Mouse (Mus musculus): ENCODE data around the gene Trappc10. TPM values are rescaled to one million over a fixed set of nuclear protein-coding genes. Genes with fewer than 3 reads are reported as not detected.

Trappc10 gene
- 34.9 TPM for polyA plus RNA-seq (2014; fragmentation: Illumina TruSeq; extraction: RNeasy Lipid Tissue Mini Kit (QIAGEN cat#74804); ENCODE audit: low read depth, low replicate concordance)

DNA sequence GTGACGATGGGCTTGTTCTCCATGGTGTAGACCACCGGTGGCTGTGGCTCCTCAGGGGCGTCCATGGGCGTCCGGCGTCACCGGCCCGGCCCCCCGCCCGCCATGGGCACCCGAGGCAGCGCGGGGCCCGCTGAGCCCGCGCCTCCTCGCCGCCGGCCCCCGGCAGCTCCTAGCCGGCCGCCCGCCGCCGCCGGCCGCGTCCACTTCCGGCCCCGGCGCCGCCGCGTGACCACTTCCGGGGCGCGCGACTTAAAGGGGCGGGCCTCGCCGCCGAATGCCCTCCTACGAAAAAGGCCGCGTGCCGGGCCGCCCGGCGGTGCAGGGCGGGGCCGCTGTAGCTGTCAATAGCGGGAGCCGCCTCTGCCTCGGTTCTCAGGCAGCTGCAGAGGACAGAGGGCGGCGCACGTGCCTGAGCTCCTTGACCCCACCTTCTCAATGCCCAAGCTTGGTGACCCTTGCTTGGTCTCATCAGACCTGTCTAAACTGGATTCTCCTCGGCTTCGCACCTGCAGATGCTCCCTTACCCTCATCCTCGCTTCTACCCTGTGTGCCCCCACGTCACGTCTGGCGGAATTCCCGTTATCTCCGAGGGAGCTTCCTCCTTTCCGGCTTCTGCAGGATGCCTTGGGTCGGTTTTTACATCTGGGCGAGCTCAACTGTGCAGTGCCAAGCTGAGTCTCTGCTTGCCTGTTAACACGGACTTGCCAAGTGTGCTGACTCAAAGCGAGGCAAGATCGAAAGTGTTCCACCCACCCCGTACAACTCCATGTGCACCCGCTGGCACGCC is at the start of gene Trappc10:
Gene Trappc10 (minus strand): TSS at position 204 of the 787 bp plus-strand sequence.

DNA sequence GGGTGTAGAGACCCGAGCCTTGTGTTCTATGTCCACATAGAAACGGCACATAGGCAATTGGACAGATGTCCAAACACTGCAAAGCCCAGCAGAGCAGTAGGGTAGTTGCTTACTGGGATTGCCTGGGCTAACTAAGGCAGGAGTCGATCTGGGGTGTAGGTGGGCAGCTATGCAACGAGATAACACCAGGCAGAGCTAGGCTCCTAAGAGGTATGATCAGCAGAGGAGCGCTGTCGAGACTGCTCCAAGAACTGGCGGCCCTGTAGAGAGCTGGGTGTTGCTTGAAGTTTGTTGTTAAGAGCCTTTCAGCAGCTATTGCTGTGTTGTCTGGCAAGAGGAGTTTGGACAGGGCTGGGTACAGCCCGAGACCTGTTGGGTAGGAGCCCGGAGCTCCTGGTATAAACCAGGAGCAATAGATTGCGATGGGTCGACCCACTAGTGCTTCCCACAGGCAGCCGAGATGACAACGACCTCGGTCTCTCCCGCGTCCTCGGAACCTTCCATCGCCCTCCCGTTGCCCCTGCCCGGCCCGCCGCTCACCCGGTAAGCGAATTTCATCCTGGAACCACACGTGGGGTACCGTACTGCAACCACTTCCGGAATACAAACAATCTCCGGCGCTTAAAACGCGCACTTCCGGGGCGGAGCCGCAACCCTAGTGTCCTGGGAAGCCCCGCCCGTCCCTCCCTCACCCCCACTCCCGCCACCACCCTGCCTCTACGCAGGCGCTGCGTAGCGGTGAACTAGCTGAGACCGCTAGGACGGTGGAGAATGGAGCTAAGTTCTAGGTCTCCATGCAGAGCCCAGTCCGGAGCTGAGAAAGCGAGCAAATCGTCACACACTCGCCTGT is 59.7 kb downstream of the Trappc10 start, which contains the start of gene Pwp2:
Gene Pwp2 (minus strand): TSS at position 619 of the 850 bp plus-strand sequence.

DNA sequence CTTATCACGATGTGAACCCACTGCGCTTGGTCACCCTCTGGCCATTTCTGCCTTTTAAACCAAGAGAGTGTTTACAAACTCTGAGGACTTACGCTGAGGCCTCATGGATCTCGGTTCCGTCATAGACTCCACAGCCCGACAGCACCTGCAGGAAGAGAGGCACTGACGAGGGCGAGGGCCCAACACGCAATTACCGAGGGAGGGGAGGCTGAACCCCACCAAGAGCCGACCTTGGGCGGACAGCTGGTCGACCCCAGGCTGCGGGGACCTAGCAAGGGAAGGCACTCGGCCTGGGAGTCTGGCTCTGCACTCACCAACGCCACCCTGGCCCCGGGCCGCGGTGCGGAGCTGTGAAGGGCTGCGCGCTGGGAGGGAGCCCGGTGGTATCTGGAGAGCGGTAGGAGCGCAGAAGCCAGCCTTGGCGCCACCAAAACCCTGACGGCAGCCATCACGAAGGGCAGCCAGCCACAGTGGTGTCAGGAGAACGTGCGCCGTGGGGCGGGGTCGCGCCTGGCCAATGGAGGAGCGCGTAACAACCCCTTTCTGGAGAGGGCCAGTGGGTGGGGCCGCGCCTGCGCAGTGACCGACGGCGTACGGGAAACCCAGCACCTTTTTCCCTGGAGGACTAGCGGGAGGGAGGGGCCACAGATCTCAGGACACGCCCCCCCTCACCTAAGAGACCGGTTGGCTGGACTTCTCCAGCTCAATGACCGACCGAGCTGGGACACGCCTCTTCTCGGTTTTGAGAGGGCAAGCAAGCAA is 75.0 kb downstream of the Trappc10 start, which contains the start of gene D10Jhu81e:
Gene D10Jhu81e (minus strand): TSS at position 502 of the 762 bp plus-strand sequence.

Other genes starting within 250 kb of the Trappc10 start
- gene Pfkl, start 234.6 kb downstream of the Trappc10 start, polyA plus RNA-seq (2014; fragmentation: Illumina TruSeq; extraction: RNeasy Lipid Tissue Mini Kit (QIAGEN cat#74804); ENCODE audit: low read depth, low replicate concordance), result 73.9 TPM
- not detected for gene Dnmt3l, start 202.7 kb downstream of the Trappc10 start, polyA plus RNA-seq (2014; fragmentation: Illumina TruSeq; extraction: RNeasy Lipid Tissue Mini Kit (QIAGEN cat#74804); ENCODE audit: low read depth, low replicate concordance)
- not detected for gene Aire, start 201.0 kb downstream of the Trappc10 start, polyA plus RNA-seq (2014; fragmentation: Illumina TruSeq; extraction: RNeasy Lipid Tissue Mini Kit (QIAGEN cat#74804); ENCODE audit: low read depth, low replicate concordance)
- 5.8 TPM for gene Icosl, start 175.3 kb downstream of the Trappc10 start, polyA plus RNA-seq (2014; fragmentation: Illumina TruSeq; extraction: RNeasy Lipid Tissue Mini Kit (QIAGEN cat#74804); ENCODE audit: low read depth, low replicate concordance)
- 563 TPM for gene D10Jhu81e, start 74.9 kb downstream of the Trappc10 start, polyA plus RNA-seq (2014; fragmentation: Illumina TruSeq; extraction: RNeasy Lipid Tissue Mini Kit (QIAGEN cat#74804); ENCODE audit: low read depth, low replicate concordance)
- gene Pwp2, start 59.5 kb downstream of the Trappc10 start, polyA plus RNA-seq (2014; fragmentation: Illumina TruSeq; extraction: RNeasy Lipid Tissue Mini Kit (QIAGEN cat#74804); ENCODE audit: low read depth, low replicate concordance), result 12.1 TPM
- gene Agpat3, start 107.8 kb upstream of the Trappc10 start, polyA plus RNA-seq (2014; fragmentation: Illumina TruSeq; extraction: RNeasy Lipid Tissue Mini Kit (QIAGEN cat#74804); ENCODE audit: low read depth, low replicate concordance), result 162 TPM
- gene Rrp1, start 168.4 kb upstream of the Trappc10 start, polyA plus RNA-seq (2014; fragmentation: Illumina TruSeq; extraction: RNeasy Lipid Tissue Mini Kit (QIAGEN cat#74804); ENCODE audit: low read depth, low replicate concordance), result 106 TPM
- 42.0 TPM for gene Cstb, start 181.0 kb upstream of the Trappc10 start, polyA plus RNA-seq (2014; fragmentation: Illumina TruSeq; extraction: RNeasy Lipid Tissue Mini Kit (QIAGEN cat#74804); ENCODE audit: low read depth, low replicate concordance)
- 9.8 TPM for gene Pdxk, start 220.3 kb upstream of the Trappc10 start, polyA plus RNA-seq (2014; fragmentation: Illumina TruSeq; extraction: RNeasy Lipid Tissue Mini Kit (QIAGEN cat#74804); ENCODE audit: low read depth, low replicate concordance)